Mouse (Mus musculus) kidney, embryonic 16.5 days (tissue): ENCODE results near the gene Mblac2. TPM values are rescaled to one million over a fixed set of nuclear protein-coding genes. Genes with fewer than 3 reads are reported as not detected.

Experiments
- ATAC-seq: fragments of 200-750 bp; cut with Nextera tagmentation; 2 replicates; pipeline ENCODE4 v1.8.0; 2017; ENCODE audit warnings: moderate TSS enrichment; ENCODE audit not compliant: low FRiP score, low TSS enrichment
- H3K27ac ChIP-seq: fragments of 300-500 bp; sonication (generic); 2 replicates; pipeline ENCODE4 v1.5.1; 2014; ENCODE audit warnings: low read length
- H3K27me3 ChIP-seq: fragments of 300-500 bp; sonication (generic); 2 replicates; pipeline ENCODE4 v1.6.1; 2014; ENCODE audit warnings: low read length, control low read depth, mixed read lengths; ENCODE audit not compliant: insufficient read depth
- H3K36me3 ChIP-seq: fragments of 300-500 bp; sonication (generic); 2 replicates; pipeline ENCODE4 v1.6.1; 2014; ENCODE audit warnings: low read length, control low read depth, mixed read lengths; ENCODE audit not compliant: insufficient read depth
- H3K4me1 ChIP-seq: fragments of 300-500 bp; sonication (generic); 2 replicates; pipeline ENCODE4 v1.6.1; 2014; ENCODE audit warnings: low read length, control low read depth, mixed read lengths; ENCODE audit not compliant: insufficient read depth
- H3K4me2 ChIP-seq: fragments of 300-500 bp; sonication (generic); replicated peaks from 2 replicates; pipeline ENCODE4 v1.6.1; 2014; ENCODE audit warnings: low read depth, low read length
- H3K4me3 ChIP-seq: fragments of 300-500 bp; sonication (generic); 2 replicates; pipeline ENCODE4 v1.5.1; 2014; ENCODE audit warnings: mild to moderate bottlenecking, low read length
- H3K9ac ChIP-seq: fragments of 300-500 bp; sonication (generic); replicated peaks from 2 replicates; pipeline ENCODE4 v1.6.1; 2014; ENCODE audit warnings: low read length
- H3K9me3 ChIP-seq: fragments of 300-500 bp; sonication (generic); 2 replicates; pipeline ENCODE4 v1.6.1; 2016; ENCODE audit warnings: low read length, control low read depth
- WGBS: fragments of 180-500 bp; shearing (Covaris S2); extraction: QIAGEN DNeasy Blood & Tissue Kit; methylation state at CpG from one replicate; pipeline ENCODE4 v1.1.7; 2014; 5-methylcytosine and 5-hydroxymethylcytosine counted together
- polyA plus RNA-seq: library from polyadenylated mRNA; unstranded; fragments of >200 nt; fragmentation: Nextera tagmentation; extraction: Ambion mirVana; gene quantifications from 2 replicates; pipeline ENCODE4 v1.2.1, GENCODE M21; 2015

Gene Mblac2
- polyA plus RNA-seq, 1 experiment from 2014 or later = 9.5 TPM

- no peak overlapping the region for H3K27ac ChIP-seq
- WGBS = 95% methylated on average over 8 of the region's 8 CpGs
- H3K36me3 ChIP-seq = peaks cover 26% of the 10 kb centered on the region; the same call in 1 of the 2 replicates
- H3K9me3 ChIP-seq = no peaks in the 10 kb centered on the region
- H3K9ac ChIP-seq = no peak overlapping the region
- H3K4me2 ChIP-seq = no peak overlapping the region
- no peak for ATAC-seq
- H3K27me3 ChIP-seq = no peaks in the 10 kb centered on the region
- H3K4me1 ChIP-seq = peaks cover 9% of the 10 kb centered on the region
- no peak overlapping the region for H3K4me3 ChIP-seq
Measured at GRCm38 (mm10) chr13:81790160-81790559, 79.0 kb downstream of the Mblac2 start.

DNA sequence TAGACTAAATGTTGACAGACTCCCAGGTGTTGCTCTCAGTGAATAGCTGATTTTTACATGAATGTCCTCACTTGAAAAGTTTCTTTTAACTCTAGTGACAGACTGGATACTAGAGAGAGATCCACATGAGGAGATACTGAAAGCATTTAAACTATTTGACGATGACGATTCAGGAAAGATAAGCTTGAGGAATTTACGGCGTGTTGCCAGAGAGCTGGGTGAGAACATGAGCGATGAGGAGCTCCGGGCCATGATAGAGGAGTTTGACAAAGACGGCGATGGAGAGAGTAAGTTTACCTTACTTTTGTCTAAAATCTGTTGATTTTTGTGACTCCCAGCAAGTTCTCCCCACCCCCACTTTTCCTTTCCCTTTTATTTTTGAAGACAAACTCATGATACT lies 80.7 kb downstream of the Mblac2 start:
- H3K4me3 ChIP-seq = no peak overlapping the region
- WGBS = 75% methylated on average over 8 of the region's 8 CpGs
- no peaks in the 10 kb centered on the region for H3K9me3 ChIP-seq
- H3K27me3 ChIP-seq = no peaks in the 10 kb centered on the region
- no peak overlapping the region for H3K9ac ChIP-seq
- no peak overlapping the region for H3K27ac ChIP-seq
- H3K4me2 ChIP-seq = no peak overlapping the region
- no peaks in the 10 kb centered on the region for H3K4me1 ChIP-seq
- peaks cover 24% of the 10 kb centered on the region; the same call in 1 of the 2 replicates for H3K36me3 ChIP-seq
- no peak for ATAC-seq

DNA sequence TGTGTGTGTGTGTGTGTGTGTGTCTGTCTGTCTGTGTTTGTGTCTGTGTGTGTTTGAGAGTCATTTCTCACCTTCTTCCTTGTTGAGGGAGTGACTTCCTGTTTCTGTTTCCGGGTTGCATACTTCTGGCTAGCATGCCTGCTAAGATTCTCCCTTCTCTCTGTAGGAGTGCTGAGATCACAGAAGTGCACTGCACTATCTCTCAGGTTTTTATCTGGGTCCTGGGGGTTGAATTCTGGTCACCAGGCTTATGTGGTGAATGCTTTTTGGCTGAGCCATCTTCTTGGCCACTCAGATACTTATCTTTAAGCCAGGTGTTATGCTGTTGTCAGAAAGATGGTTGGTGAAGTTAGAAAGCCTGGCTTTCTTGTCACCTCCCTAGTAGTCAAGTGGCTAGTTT lies 82.7 kb downstream of the Mblac2 start:
- ATAC-seq = no peak
- no peaks in the 10 kb centered on the region for H3K9me3 ChIP-seq
- WGBS = 47% methylated on average over 1 of the region's 1 CpGs

DNA sequence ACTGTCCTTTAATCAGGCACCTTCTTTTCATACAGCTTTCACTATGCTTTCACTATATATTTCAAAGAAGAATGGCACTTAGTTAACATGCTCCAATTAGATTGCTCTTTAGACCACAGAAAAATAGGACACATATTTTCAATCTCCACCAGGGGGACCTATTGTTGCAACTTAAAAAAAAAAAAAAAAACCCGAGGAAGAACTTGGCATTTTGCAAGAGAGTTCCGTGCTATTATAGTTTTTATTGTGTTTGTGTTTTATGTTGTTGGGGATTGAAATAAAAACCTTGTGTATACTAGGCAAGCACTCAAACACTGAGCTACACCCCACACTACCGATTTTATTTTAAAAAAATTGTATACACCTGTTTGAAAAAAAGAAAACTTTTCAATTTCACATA lies 90.0 kb downstream of the Mblac2 start:
- ATAC-seq = no peak
- H3K4me3 ChIP-seq = no peak overlapping the region
- no peak overlapping the region for H3K27ac ChIP-seq
- H3K36me3 ChIP-seq = no peaks in the 10 kb centered on the region
- no peaks in the 10 kb centered on the region for H3K9me3 ChIP-seq
- no peak overlapping the region for H3K4me2 ChIP-seq
- no peak overlapping the region for H3K9ac ChIP-seq
- WGBS = 33% methylated on average over 3 of the region's 3 CpGs
- H3K27me3 ChIP-seq = no peaks in the 10 kb centered on the region
- no peaks in the 10 kb centered on the region for H3K4me1 ChIP-seq

More for the DNA sequence above, 82.7 kb downstream of the Mblac2 start:
- Histone ChIP-seq H3K36me3 (peaks cover 17% of the 10 kb centered on the region; the same call in 1 of the 2 replicates), H3K4me2 (no peak overlapping the region), H3K9ac (no peak overlapping the region), H3K4me3 (no peak overlapping the region), H3K27me3 (no peaks in the 10 kb centered on the region), H3K4me1 (no peaks in the 10 kb centered on the region), H3K27ac (no peak overlapping the region)

Other genes starting within 250 kb of the Mblac2 start
- 4.3 and 4.5 TPM in 2 replicates for gene Adgrv1, start 78.2 kb upstream of the Mblac2 start, polyA plus RNA-seq
- gene Lysmd3, start 53.7 kb upstream of the Mblac2 start, polyA plus RNA-seq = 23.7 and 26.0 TPM in 2 replicates
- 10.9 and 11.9 TPM in 2 replicates for gene Polr3g, start 328 bp upstream of the Mblac2 start, polyA plus RNA-seq
- 194 and 196 TPM in 2 replicates for gene Cetn3, start 71.7 kb downstream of the Mblac2 start, polyA plus RNA-seq